Mouse (Mus musculus): ENCODE results near the gene Acbd3. TPM values are rescaled to one million over a fixed set of nuclear protein-coding genes. Genes with fewer than 3 reads are reported as not detected.
A peak's percentile ranks its signal among the peaks of the same experiment; 100 is the strongest.

Acbd3 gene
- total RNA-seq, 4 experiments from 2014 or later: 32.5 to 36.3 (median 34.8) TPM

DNA sequence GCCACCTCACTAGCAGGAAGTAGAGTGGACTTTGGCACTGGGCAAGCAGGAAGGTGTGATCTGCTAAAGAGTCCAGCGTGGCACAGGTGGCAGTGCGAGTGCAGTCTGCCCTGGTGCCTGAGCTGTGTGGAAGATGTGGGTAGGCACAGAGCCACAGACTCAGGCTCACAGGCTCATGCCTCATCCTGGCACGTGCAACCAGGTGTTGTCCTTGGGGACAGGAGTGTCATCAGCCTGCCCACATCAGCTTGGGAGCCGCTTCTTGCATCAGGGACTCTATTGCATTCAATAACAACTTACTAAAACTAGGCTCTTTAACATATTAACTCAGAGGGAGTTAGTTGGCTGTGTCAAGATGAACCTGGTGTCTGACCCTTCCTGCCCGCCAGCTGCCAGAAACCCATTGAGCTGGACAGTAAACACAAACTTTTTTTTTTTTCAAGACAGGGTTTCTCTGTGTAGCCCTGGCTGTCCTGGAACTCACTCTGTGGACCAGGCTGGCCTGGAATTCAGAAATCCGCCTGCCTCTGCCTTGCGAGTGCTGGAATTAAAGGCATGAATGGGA, 32.2 kb downstream of the Acbd3 start:
- no peak for DNase-seq (ENCODE audit: low spot score in 2 of 2)

DNA sequence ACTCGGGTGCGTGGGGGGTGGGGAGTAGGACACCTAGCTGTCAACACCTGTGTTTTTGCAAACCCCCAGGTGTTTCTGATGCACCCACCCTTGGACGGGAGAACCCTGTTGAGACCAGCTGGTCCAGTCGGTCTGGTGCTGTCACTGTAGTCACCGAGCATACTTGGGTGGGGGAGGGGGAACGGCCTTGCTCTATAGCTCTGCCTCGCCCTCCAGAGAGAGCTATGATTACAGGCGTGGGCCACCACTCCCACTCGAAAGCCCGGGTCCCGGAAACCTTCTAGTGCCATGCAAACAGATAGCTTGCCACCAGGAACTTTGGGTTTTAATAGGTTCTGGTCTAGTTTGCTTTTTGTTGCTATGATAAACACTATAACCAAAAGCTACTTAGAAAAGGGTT, 36.3 kb downstream of the Acbd3 start:
- no peak for DNase-seq (ENCODE audit: low spot score in 2 of 2)

DNA sequence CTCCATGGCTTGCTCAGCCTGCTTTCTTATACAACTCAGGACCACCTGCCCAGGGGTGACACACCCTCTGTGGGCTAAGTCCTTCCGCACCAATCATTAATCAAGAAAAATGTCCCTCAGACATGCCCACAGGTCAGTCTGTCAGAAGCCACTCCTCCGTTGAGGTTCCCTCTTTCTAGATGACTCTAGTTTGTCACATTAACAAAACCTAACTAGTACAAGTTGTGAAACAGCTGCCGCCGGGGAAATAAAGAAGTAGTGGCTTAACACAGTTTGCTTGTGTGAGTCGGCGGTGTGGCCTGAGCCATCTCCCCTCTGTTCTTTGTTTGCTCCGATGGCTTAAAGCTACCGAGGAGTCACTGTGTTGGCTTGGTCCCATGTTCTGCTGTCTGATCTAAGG, 36.8 kb downstream of the Acbd3 start:
- no peak for DNase-seq (ENCODE audit: low spot score in 2 of 2)

DNA sequence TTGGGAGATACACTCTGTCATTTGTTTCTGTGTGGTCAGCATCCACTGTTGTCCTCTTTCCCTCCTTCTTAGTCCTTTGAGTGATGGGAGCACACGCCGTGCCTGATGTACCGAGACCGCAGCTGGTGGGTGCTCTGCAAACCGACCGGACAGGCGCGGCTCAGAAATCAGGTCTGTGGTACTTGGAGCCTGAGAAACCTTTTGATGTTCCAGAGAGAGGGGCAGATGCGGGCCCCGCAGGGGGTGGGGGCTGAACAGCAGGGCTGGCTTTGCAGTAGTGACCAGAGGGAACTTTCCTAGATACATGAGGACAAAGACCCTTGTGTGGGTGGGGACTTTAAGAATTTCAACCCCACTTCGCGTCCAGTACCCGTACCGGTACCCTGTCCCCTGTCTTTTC, 37.5 kb downstream of the Acbd3 start:
- no peak for DNase-seq (ENCODE audit: low spot score in 2 of 2)

DNA sequence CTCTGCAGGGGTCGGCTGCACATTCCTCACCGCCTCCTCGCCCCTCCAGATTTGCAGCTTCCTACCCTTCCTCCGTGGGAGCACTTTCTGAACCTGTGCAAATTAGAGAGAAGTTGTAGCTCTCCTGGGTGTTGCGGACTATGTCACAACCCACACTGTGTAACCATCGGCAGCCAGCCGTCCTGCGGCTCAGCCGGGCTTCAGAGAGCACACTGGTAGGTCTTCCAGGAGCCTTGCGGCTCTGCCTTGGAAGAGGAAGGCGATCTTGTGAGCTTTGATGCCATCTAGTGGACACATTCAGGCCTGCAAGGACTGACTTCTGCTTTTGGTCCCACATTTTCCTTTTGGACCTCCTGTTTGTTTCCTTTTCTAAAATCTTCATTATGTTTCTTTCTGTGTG, 38.0 kb downstream of the Acbd3 start:
- DNase-seq (ENCODE audit: low spot score in 2 of 2): peak; percentile 74 to 89

- DNase-seq (ENCODE audit: low spot score in 2 of 2): no peak
These were observed 39.5 kb downstream of the Acbd3 start for GRCm38 (mm10) chr1:180765393-180765792.

DNA sequence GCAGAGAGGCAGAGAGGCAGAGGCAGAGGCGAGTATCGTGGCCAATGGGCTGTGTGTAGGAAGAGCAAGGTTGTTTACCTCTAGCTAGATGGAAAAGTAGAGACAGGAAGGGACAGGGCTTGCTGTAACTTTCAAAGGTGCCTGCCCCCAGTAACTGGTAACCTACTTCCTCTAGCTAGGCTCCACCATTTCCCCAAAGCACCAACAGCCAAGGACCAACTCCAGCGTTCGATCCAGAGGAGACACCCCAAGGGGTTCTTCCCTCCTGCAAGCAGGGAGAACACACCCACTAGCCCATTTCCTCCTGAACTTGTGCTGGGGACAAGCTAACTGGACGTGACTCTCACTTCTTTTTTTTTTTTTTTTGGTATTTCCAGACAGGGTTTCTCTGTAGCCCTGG, 40.7 kb downstream of the Acbd3 start:
- DNase-seq (ENCODE audit: low spot score in 2 of 2): no peak

- no peak for DNase-seq (ENCODE audit: low spot score in 2 of 2)
These were observed 41.9 kb downstream of the Acbd3 start for GRCm38 (mm10) chr1:180767541-180768333.

DNA sequence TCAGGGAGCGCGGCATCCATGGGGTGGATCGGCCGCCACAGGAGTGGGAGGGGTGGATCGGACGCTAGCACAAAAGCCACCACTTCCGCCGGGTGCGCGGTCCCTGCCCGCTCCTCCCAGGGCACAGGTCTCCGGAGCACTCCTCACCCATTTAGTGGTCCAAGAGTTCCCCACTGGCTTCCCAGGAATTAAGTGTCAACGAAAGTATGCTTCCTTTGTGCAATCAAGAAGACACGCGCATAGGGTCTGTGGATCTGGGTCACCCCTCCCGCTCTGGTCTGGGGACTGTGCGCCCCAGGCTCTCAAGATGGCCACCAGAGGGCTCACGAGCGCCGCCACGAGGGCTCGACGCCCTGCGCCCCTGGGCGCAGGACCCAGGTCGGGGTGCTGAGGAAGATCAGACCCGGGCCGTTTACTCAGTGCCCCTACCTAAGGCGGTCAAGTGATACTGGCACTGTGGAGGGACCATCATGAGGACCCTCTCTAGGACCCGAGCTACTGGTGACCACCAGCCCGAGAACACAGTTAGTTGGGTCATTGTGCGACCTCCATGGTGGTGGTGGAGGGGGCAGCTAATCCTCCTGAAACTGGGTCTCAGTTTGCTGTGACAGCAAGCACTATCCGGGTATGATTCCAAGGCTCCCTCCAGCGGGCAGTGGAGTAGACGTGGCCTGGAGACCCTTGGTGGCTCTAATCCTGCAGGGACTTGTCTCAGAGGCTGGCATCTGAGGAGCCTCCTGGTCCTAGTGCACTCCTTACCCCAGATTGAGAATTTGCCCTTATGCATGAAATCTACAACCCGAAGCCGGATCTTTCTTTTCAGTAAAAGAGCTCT, 42.7 kb downstream of the Acbd3 start:
- peak; percentile 41 to 60 for DNase-seq (ENCODE audit: low spot score in 2 of 2)

- no peak for DNase-seq (ENCODE audit: low spot score in 2 of 2)
These were observed 45.5 kb downstream of the Acbd3 start for GRCm38 (mm10) chr1:180771306-180771705.

- DNase-seq (ENCODE audit: low spot score in 2 of 2): no peak
These were observed 45.9 kb downstream of the Acbd3 start for GRCm38 (mm10) chr1:180771722-180772121.

DNA sequence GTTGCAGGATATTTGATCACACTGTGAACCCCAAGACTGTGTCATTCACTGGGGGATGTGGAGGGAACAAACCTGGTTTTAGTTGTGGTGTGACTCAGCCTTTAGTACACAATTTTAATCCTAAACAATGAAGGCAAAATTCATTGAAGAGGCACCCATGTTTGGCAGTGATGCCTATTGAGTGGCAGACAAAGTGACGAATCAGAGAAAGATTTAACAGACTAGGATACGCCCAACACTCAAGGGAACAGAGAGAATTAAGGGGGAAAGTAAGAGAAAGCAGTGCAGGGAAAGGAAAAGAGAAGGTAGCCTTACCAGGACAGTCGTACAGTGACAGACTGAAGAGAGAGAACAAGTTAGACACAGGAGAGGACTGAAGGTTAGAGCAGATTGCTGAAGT, 46.4 kb downstream of the Acbd3 start:
- DNase-seq (ENCODE audit: low spot score in 2 of 2): no peak

DNA sequence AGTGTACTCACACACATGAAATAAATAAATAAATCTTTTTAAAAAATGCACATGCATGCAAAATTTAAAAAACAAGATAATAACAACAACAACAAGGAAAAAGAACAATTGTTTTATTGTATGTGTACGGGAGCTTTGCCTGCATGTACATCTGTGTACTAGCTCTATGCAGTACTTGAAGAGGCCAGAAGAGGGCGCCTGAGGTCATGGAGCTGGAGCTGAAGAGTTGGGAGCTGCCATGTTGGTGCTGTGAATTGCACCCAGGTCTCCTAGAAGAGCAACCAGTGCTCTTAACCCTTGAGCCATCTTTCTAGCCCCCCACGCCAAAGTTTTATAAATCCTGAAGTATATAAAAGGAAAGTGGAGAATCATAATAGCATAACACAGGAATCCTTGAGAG, 48.8 kb downstream of the Acbd3 start:
- no peak for DNase-seq (ENCODE audit: low spot score in 2 of 2)

DNA sequence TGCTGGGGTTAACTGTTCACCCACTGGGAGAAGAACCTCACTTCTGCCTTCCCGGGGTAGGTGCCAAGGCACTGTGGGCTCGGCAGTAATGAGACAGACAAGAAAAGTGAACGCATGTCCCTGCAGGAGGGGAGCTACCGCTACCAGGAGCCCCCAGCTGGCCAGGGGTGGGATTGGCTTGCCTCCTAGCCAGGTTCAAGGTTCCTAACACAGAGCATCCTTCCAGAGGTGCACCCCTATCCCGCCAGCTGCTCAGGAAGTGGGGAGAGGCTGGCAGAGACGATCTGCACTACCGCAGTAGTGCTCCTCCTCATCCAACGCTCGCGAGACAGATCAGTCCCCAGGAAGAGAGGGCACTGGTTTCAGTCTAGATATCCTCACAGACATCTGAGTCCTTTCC, 49.5 kb downstream of the Acbd3 start:
- no peak for DNase-seq (ENCODE audit: low spot score in 2 of 2)

DNA sequence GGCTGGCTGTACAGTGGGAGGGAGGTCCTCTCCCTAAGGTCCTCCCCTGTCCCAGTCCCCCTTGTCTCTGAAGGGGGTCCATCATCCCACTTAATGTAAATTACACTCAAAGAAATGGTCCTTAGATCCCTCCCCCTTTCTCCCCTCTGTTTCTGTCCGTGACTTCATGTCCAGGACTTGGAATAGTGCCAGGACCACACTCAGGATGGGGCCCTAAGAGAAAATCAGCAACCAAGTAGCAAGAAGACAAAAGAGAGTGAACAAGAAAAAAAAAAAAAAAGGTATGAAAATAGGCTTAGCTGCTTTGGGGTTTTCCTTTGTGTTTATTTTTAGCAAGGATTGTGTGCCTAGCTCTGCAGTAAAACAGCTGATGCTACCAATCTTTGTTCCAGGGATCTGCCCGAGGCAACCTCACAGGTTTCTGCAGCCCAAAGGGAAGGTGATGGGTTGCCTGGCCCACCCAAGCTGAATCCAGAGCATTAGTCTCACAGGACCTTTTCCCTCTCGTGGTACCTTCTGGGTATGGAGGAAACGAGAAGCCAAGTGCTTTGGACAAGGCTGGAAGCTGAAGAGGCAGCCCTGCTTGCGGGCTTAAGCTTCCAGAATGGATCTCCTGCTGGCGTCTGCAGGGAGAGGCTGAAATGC, 50.1 kb downstream of the Acbd3 start:
- no peak for DNase-seq (ENCODE audit: low spot score in 2 of 2)

- DNase-seq (ENCODE audit: low spot score in 2 of 2): no peak
These were observed 50.7 kb downstream of the Acbd3 start for GRCm38 (mm10) chr1:180776494-180776893.

DNA sequence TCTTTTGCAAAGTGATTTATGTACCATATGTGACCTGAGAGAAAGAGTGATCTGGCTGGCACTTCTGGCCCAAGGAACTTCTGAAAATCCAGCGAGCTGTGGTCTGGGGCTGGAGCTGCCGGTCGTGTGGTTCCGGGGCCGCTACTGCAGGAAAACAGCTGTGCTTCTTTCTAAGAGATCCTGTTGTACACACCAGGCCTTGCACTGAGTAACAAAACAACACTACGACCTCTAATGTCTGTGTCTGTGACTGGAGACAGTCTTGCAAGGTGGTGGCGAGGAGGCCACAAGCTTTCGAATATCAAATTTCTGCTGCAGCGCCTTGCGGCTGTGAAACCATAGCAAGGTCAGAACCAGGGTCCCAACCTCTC, 51.4 kb downstream of the Acbd3 start:
- DNase-seq (ENCODE audit: low spot score in 2 of 2): no peak

GRCm38 (mm10) chr1:180777660-180778402, 52.0 kb downstream of the Acbd3 start:
- DNase-seq (ENCODE audit: low spot score in 2 of 2): peak; percentile 74 to 77

GRCm38 (mm10) chr1:180778403-180778754, 52.5 kb downstream of the Acbd3 start:
- DNase-seq (ENCODE audit: low spot score in 2 of 2): no peak

- no peak for DNase-seq (ENCODE audit: low spot score in 2 of 2)
These were observed 53.1 kb downstream of the Acbd3 start for GRCm38 (mm10) chr1:180778941-180779340.

- no peak for DNase-seq (ENCODE audit: low spot score in 2 of 2)
These were observed 54.4 kb downstream of the Acbd3 start for GRCm38 (mm10) chr1:180780291-180780690.
